Mouse (Mus musculus) MEL (cell line): ENCODE data around the gene Rab5a. TPM values are rescaled to one million over a fixed set of nuclear protein-coding genes. Genes with fewer than 3 reads are reported as not detected.

Experiments used
- DNase-seq: peaks from one replicate; pipeline ENCODE4 v3.0.0; 2011; ENCODE audit warnings: low read depth, low spot score
- H3K27ac ChIP-seq: 2 replicates; pipeline ENCODE4 v1.5.1; 2012; ENCODE audit warnings: low read depth, mild to moderate bottlenecking, control low read depth, low read length, moderate library complexity; ENCODE audit not compliant: control insufficient read depth
- H3K27me3 ChIP-seq, 2 experiments: fragments of 150-350 bp in 1 of 2; sonication (generic) in 1 of 2; 2 replicates each; pipeline ENCODE4 v1.6.1; 2012; ENCODE audit warnings: low read length in 2 of 2, mild to moderate bottlenecking in 2 of 2, improper control_type of control experiment in 1 of 2, moderate library complexity in 1 of 2; ENCODE audit not compliant: insufficient read depth in 2 of 2, control insufficient read depth in 1 of 2
- H3K36me3 ChIP-seq, 2 experiments: 2 replicates each; pipeline ENCODE4 v1.6.1; 2012 to 2014; ENCODE audit warnings: low read length in 2 of 2, improper control_type of control experiment in 1 of 2, inconsistent platforms in 1 of 2, mild to moderate bottlenecking in 1 of 2; ENCODE audit not compliant: insufficient read depth in 2 of 2, control insufficient read depth in 1 of 2
- H3K4me1 ChIP-seq, 2 experiments: fragments of 150-350 bp in 1 of 2; sonication (generic) in 1 of 2; 2 replicates each; pipeline ENCODE4 v1.6.1; 2012; ENCODE audit warnings: low read length in 2 of 2, improper control_type of control experiment in 1 of 2, mild to moderate bottlenecking in 1 of 2; ENCODE audit not compliant: insufficient read depth in 2 of 2, control insufficient read depth in 1 of 2
- H3K4me3 ChIP-seq, 2 experiments: fragments of 150-350 bp in 1 of 2; sonication (generic) in 1 of 2; 2 replicates each; pipeline ENCODE4 v1.5.1; 2012; ENCODE audit warnings: low read depth in 2 of 2, low read length in 2 of 2, mild to moderate bottlenecking in 2 of 2, moderate library complexity in 2 of 2, control low read depth in 1 of 2, improper control_type of control experiment in 1 of 2; ENCODE audit not compliant: control insufficient read depth in 1 of 2, insufficient read depth in 1 of 2
- H3K79me2 ChIP-seq: 2 replicates; pipeline ENCODE4 v1.6.1; 2012; ENCODE audit warnings: mild to moderate bottlenecking, low read length, moderate library complexity; ENCODE audit not compliant: control insufficient read depth, poor library complexity, insufficient read depth
- H3K9ac ChIP-seq: 2 replicates; pipeline ENCODE4 v1.6.1; 2012; ENCODE audit warnings: low read depth, mild to moderate bottlenecking, control low read depth, low read length, moderate library complexity; ENCODE audit not compliant: control insufficient read depth, poor library complexity, severe bottlenecking
- H3K9me3 ChIP-seq: fragments of 150-350 bp; sonication (generic); replicated peaks from 2 replicates; pipeline ENCODE4 v1.6.1; 2012; ENCODE audit warnings: mild to moderate bottlenecking, low read length, improper control_type of control experiment, moderate library complexity; ENCODE audit not compliant: insufficient read depth
- CHD1 ChIP-seq: IDR thresholded peaks from 2 replicates; pipeline ENCODE4 v1.6.1; 2012; ENCODE audit warnings: low read depth, mild to moderate bottlenecking, inconsistent platforms, low read length, improper control_type of control experiment
- CTCF ChIP-seq, 3 experiments: IDR thresholded peaks in 2 of 3; conservative IDR thresholded peaks in 1 of 3; 2 replicates each; pipeline ENCODE4 v1.5.1; 2011 to 2012; ENCODE audit warnings: low read length in 3 of 3, low read depth in 2 of 3, mild to moderate bottlenecking in 2 of 3, improper control_type of control experiment in 1 of 3, inconsistent platforms in 1 of 3, mixed read lengths in 1 of 3, moderate library complexity in 1 of 3; ENCODE audit not compliant: control insufficient read depth in 1 of 3, insufficient read depth in 1 of 3, poor library complexity in 1 of 3, severe bottlenecking in 1 of 3
- EP300 ChIP-seq, 2 experiments: IDR thresholded peaks; 2 replicates each; pipeline ENCODE4 v1.6.1; 2011; ENCODE audit warnings: improper control_type of control experiment in 2 of 2, low read length in 2 of 2, low read depth in 1 of 2, mild to moderate bottlenecking in 1 of 2
- ETS1 ChIP-seq: IDR thresholded peaks from 2 replicates; pipeline ENCODE4 v1.6.1; 2012; ENCODE audit warnings: low read depth, mild to moderate bottlenecking, inconsistent platforms, low read length, improper control_type of control experiment, moderate library complexity
- GABPA ChIP-seq: IDR thresholded peaks from 2 replicates; pipeline ENCODE4 v1.6.1; 2012; ENCODE audit warnings: low read depth, mild to moderate bottlenecking, inconsistent platforms, low read length, improper control_type of control experiment, moderate library complexity
- GATA1 ChIP-seq: IDR thresholded peaks from 2 replicates; pipeline ENCODE4 v1.6.1; 2011; ENCODE audit warnings: low read depth, low read length, improper control_type of control experiment
- HCFC1 ChIP-seq: IDR thresholded peaks from 2 replicates; pipeline ENCODE4 v1.6.1; 2012; ENCODE audit warnings: low read depth, mild to moderate bottlenecking, inconsistent platforms, low read length, improper control_type of control experiment, moderate library complexity
- JUND ChIP-seq: IDR thresholded peaks from 2 replicates; pipeline ENCODE4 v1.6.1; 2011; ENCODE audit warnings: low read depth, mild to moderate bottlenecking, improper control_type of control experiment, low read length
- KAT2A ChIP-seq: conservative IDR thresholded peaks from 2 replicates; pipeline ENCODE4 v1.6.1; 2012; ENCODE audit warnings: low read depth, low read length, improper control_type of control experiment, inconsistent platforms
- MAZ ChIP-seq: IDR thresholded peaks from 2 replicates; pipeline ENCODE4 v1.6.1; 2012; ENCODE audit warnings: low read depth, mild to moderate bottlenecking, inconsistent platforms, low read length, improper control_type of control experiment
- MYC ChIP-seq: IDR thresholded peaks from 2 replicates; pipeline ENCODE4 v1.6.1; 2011; ENCODE audit warnings: low read depth, mild to moderate bottlenecking, low read length, improper control_type of control experiment, moderate library complexity
- NELFE ChIP-seq: IDR thresholded peaks from 2 replicates; pipeline ENCODE4 v1.6.1; 2011; ENCODE audit warnings: low read depth, low read length, improper control_type of control experiment
- POLR2A ChIP-seq, 2 experiments: IDR thresholded peaks; 2 replicates each; pipeline ENCODE4 v1.6.1; 2011 to 2012; ENCODE audit warnings: low read length in 2 of 2, mild to moderate bottlenecking in 2 of 2, control low read depth in 1 of 2, improper control_type of control experiment in 1 of 2, low read depth in 1 of 2, moderate library complexity in 1 of 2; ENCODE audit not compliant: control insufficient read depth in 1 of 2, insufficient read depth in 1 of 2, poor library complexity in 1 of 2
- RAD21 ChIP-seq: IDR thresholded peaks from 2 replicates; pipeline ENCODE4 v1.6.1; 2011; ENCODE audit warnings: mild to moderate bottlenecking, low read depth, low read length, improper control_type of control experiment
- SMC3 ChIP-seq: IDR thresholded peaks from 2 replicates; pipeline ENCODE4 v1.6.1; 2011; ENCODE audit warnings: low read depth, low read length, improper control_type of control experiment
- TAL1 ChIP-seq: IDR thresholded peaks from 2 replicates; pipeline ENCODE4 v1.6.1; 2012; ENCODE audit warnings: mild to moderate bottlenecking, inconsistent platforms, low read length, moderate library complexity, mixed read lengths
- TBP ChIP-seq: IDR thresholded peaks from 2 replicates; pipeline ENCODE4 v1.8.0; 2011; ENCODE audit warnings: low read depth, low read length, improper control_type of control experiment
- UBTF ChIP-seq: IDR thresholded peaks from 2 replicates; pipeline ENCODE4 v1.6.1; 2012; ENCODE audit warnings: low read depth, mild to moderate bottlenecking, inconsistent platforms, low read length, improper control_type of control experiment, moderate library complexity, borderline replicate concordance; ENCODE audit not compliant: insufficient read depth
- USF1 ChIP-seq: IDR thresholded peaks from 2 replicates; pipeline ENCODE4 v1.6.1; 2014; ENCODE audit warnings: low read depth, mild to moderate bottlenecking, inconsistent platforms, low read length, improper control_type of control experiment, moderate library complexity
- USF2 ChIP-seq, 2 experiments: IDR thresholded peaks; 2 replicates each; pipeline ENCODE4 v1.6.1; 2011 to 2012; ENCODE audit warnings: improper control_type of control experiment in 2 of 2, low read length in 2 of 2, borderline replicate concordance in 1 of 2, inconsistent platforms in 1 of 2, low read depth in 1 of 2, mild to moderate bottlenecking in 1 of 2; ENCODE audit not compliant: insufficient read depth in 1 of 2
- ZC3H11A ChIP-seq: IDR thresholded peaks from 2 replicates; pipeline ENCODE4 v1.6.1; 2012; ENCODE audit warnings: low read depth, mild to moderate bottlenecking, inconsistent platforms, low read length, improper control_type of control experiment
- ZKSCAN1 ChIP-seq: IDR thresholded peaks from 2 replicates; pipeline ENCODE4 v1.6.1; 2012; ENCODE audit warnings: low read depth, mild to moderate bottlenecking, inconsistent platforms, low read length, improper control_type of control experiment, moderate library complexity
- ZMIZ1 ChIP-seq: IDR thresholded peaks from 2 replicates; pipeline ENCODE4 v1.6.1; 2012; ENCODE audit warnings: low read depth, mild to moderate bottlenecking, inconsistent platforms, low read length, improper control_type of control experiment, moderate library complexity
- ZNF384 ChIP-seq: IDR thresholded peaks from 2 replicates; pipeline ENCODE4 v1.6.1; 2012; ENCODE audit warnings: low read depth, mild to moderate bottlenecking, inconsistent platforms, low read length, improper control_type of control experiment
- polyA plus RNA-seq, 2 experiments: library from polyadenylated mRNA; stranded (reverse) in 1 of 2; unstranded in 1 of 2; fragments of >175 nt in 1 of 2; fragments of >200 nt in 1 of 2; gene quantifications; 2 replicates each; pipeline versions ENCODE4 v1.2.1 to v1.2.4; 2012; ENCODE audit warnings: low replicate concordance in 2 of 2, low read depth in 1 of 2; ENCODE audit not compliant: insufficient read length in 2 of 2, insufficient read depth in 1 of 2, missing spikeins in 1 of 2
- total RNA-seq: library from RNA; depleted of rRNA; stranded (reverse); fragments of 300-350 nt; gene quantifications from 2 replicates; pipeline ENCODE4 v1.2.3, GENCODE M21; 2012

Gene Rab5a
- total and polyA plus RNA-seq, 3 experiments, result 22.7 to 23.7 TPM; not detected in 1

GRCm38 (mm10) chr17:53528034-53528433, 49.0 kb downstream of the Rab5a start:
- H3K27ac ChIP-seq, result no peak overlapping the region
- DNase-seq, result no peak
- no peak overlapping the region for H3K9ac ChIP-seq
- no peaks in the 10 kb centered on the region for H3K79me2 ChIP-seq
- peaks cover 0 to 2% of the 10 kb centered on the region in 2 experiments; a peak in 2 of 4 replicates for H3K36me3 ChIP-seq
- H3K9me3 ChIP-seq, result no peaks in the 10 kb centered on the region
- H3K4me3 ChIP-seq, result no peak overlapping the region
- 0 out of 4 replicates have a peak, but pooled peaks cover 0 to 3% of the 10 kb centered on the region in 2 experiments for H3K4me1 ChIP-seq
- H3K27me3 ChIP-seq, result no peaks in the 10 kb centered on the region; a peak in 1 of 4 replicates
- TF ChIP-seq GABPA, result no peak

GRCm38 (mm10) chr17:53531160-53531559, 52.1 kb downstream of the Rab5a start:
- peak; percentile 34 for DNase-seq
- TF ChIP-seq ZKSCAN1 (peak; percentile 54; the same call in 1 of the 2 replicates), ZC3H11A (peak; percentile 38; the same call in 1 of the 2 replicates), RAD21 (peak; percentile 57), UBTF (no peak), SMC3 (peak; percentile 52), POLR2A (IDR thresholded peaks at IDR 0.05; ENCODE audit: control insufficient read depth in 1 of 2, insufficient read depth in 1 of 2, low read depth in 1 of 2, low read length in 2 of 2, poor library complexity in 1 of 2) (no peak), ZNF384 (no peak), CTCF (IDR thresholded peaks at IDR 0.05 in 2 of 3, conservative IDR thresholded peaks at IDR 0.05 in 1 of 3; ENCODE audit: control insufficient read depth in 1 of 3, insufficient read depth in 1 of 3, low read depth in 2 of 3, low read length in 3 of 3, poor library complexity in 1 of 3, severe bottlenecking in 1 of 3) (peak in 2 of 3 experiments; percentile 38 to 58; a peak in 4 of 6 replicates), MYC (peak; percentile 36; the same call in 1 of the 2 replicates), EP300 (IDR thresholded peaks at IDR 0.05; ENCODE audit: low read depth in 1 of 2, low read length in 2 of 2) (no peak)

GRCm38 (mm10) chr17:53532425-53532824, 53.4 kb downstream of the Rab5a start:
- peak; percentile 88 for DNase-seq
- no peaks in the 10 kb centered on the region for H3K9me3 ChIP-seq
- no peak overlapping the region for H3K9ac ChIP-seq
- no peaks in the 10 kb centered on the region for H3K79me2 ChIP-seq
- H3K27ac ChIP-seq, result no peak overlapping the region
- 0 out of 4 replicates have a peak, but pooled peaks cover 0 to 3% of the 10 kb centered on the region in 2 experiments for H3K4me1 ChIP-seq
- H3K27me3 ChIP-seq, result no peaks in the 10 kb centered on the region; a peak in 1 of 4 replicates
- peaks cover 0 to 2% of the 10 kb centered on the region in 2 experiments; a peak in 2 of 4 replicates for H3K36me3 ChIP-seq
- H3K4me3 ChIP-seq, result no peak overlapping the region
- TF ChIP-seq NELFE, result no peak
- no peak for TF ChIP-seq USF1
- TF ChIP-seq HCFC1, result no peak
- no peak for TF ChIP-seq ZKSCAN1
- peak; percentile 55; the same call in 1 of the 2 replicates for TF ChIP-seq ETS1
- no peak for TF ChIP-seq CHD1
- TF ChIP-seq JUND, result no peak
- TF ChIP-seq ZNF384, result no peak
- TF ChIP-seq GATA1, result peak; percentile 90
- no peak for TF ChIP-seq USF2 (IDR thresholded peaks at IDR 0.05; ENCODE audit: borderline replicate concordance in 1 of 2, insufficient read depth in 1 of 2, low read depth in 1 of 2, low read length in 2 of 2)
- TF ChIP-seq UBTF, result no peak
- no peak for TF ChIP-seq GABPA
- no peak for TF ChIP-seq KAT2A
- TF ChIP-seq MYC, result no peak
- 0 out of 2 replicates have a peak, but pooled peaks have one; percentile 19 for TF ChIP-seq TBP
- TF ChIP-seq TAL1, result no peak
- TF ChIP-seq EP300 (IDR thresholded peaks at IDR 0.05; ENCODE audit: low read depth in 1 of 2, low read length in 2 of 2), result peak; percentile 11 to 42; a peak in 2 of 4 replicates
- no peak for TF ChIP-seq MAZ
- no peak for TF ChIP-seq ZMIZ1

More at GRCm38 (mm10) chr17:53531160-53531559, 52.1 kb downstream of the Rab5a start:
- Histone ChIP-seq H3K79me2 (no peaks in the 10 kb centered on the region), H3K9ac (no peak overlapping the region), H3K9me3 (no peaks in the 10 kb centered on the region), H3K4me3 (no peak overlapping the region), H3K36me3 (peaks cover 0 to 2% of the 10 kb centered on the region in 2 experiments; a peak in 2 of 4 replicates), H3K4me1 (0 out of 4 replicates have a peak, but pooled peaks cover 0 to 3% of the 10 kb centered on the region in 2 experiments), H3K27me3 (no peaks in the 10 kb centered on the region; a peak in 1 of 4 replicates), H3K27ac (no peak overlapping the region)
